Mouse (Mus musculus) gastrocnemius, adult 18-20 months (tissue): ENCODE measurements at regions not wholly inside any gene's neighbourhood (a gene's known extent, or its start where the extent isn't known, plus 50 kb on each side); places are given as distances from the start of the nearest gene placed in this dataset.

Experiments used
- DNase-seq: peaks from one replicate; pipeline ENCODE4 v3.0.0; 2021; ENCODE audit warnings: low spot score

- DNase-seq = no peak
Measured at GRCm38 (mm10) chr7:82921722-82922121, 54.6 kb downstream of the Mex3b start.

- DNase-seq = peak; percentile 21
Measured at GRCm38 (mm10) chr7:82923220-82924071, 56.3 kb downstream of the Mex3b start.

- DNase-seq = no peak
Measured at GRCm38 (mm10) chr7:82924092-82924491, 57.0 kb downstream of the Mex3b start.

- DNase-seq = no peak
Measured at GRCm38 (mm10) chr7:82938311-82938710, 71.2 kb downstream of the Mex3b start.

GRCm38 (mm10) chr7:82939536-82939935 lies 72.4 kb downstream of the Mex3b start:
- DNase-seq = no peak

GRCm38 (mm10) chr7:82943376-82943775 lies 76.2 kb downstream of the Mex3b start:
- DNase-seq = no peak

GRCm38 (mm10) chr7:82943797-82944196 lies 76.7 kb downstream of the Mex3b start:
- no peak for DNase-seq

GRCm38 (mm10) chr7:82949372-82949771 lies 82.2 kb downstream of the Mex3b start:
- DNase-seq = no peak

- no peak for DNase-seq
Measured at GRCm38 (mm10) chr7:82957208-82957977, 90.3 kb downstream of the Mex3b start.

- no peak for DNase-seq
Measured at GRCm38 (mm10) chr7:82970599-82970998, 103.5 kb downstream of the Mex3b start.

- no peak for DNase-seq
Measured at GRCm38 (mm10) chr7:82971244-82971643, 104.1 kb downstream of the Mex3b start.

- DNase-seq = no peak
Measured at GRCm38 (mm10) chr7:82972214-82973006, 105.3 kb downstream of the Mex3b start.

- DNase-seq = no peak
Measured at GRCm38 (mm10) chr7:82990708-82991107, 123.6 kb downstream of the Mex3b start.

- no peak for DNase-seq
Measured at GRCm38 (mm10) chr7:82993136-82993535, 126.0 kb downstream of the Mex3b start.

- no peak for DNase-seq
Measured at GRCm38 (mm10) chr7:82998848-82999247, 131.7 kb downstream of the Mex3b start.

GRCm38 (mm10) chr7:83007540-83007939 lies 140.4 kb downstream of the Mex3b start:
- no peak for DNase-seq

- DNase-seq = no peak
Measured at GRCm38 (mm10) chr7:83012145-83012544, 145.0 kb downstream of the Mex3b start.

GRCm38 (mm10) chr7:83014725-83015690 lies 147.9 kb downstream of the Mex3b start:
- no peak for DNase-seq

GRCm38 (mm10) chr7:83015756-83016155 lies 148.6 kb downstream of the Mex3b start:
- DNase-seq = no peak

- DNase-seq = no peak
Measured at GRCm38 (mm10) chr7:83016566-83016965, 149.4 kb downstream of the Mex3b start.

GRCm38 (mm10) chr7:83020584-83020983 lies 153.5 kb downstream of the Mex3b start:
- no peak for DNase-seq
